24 mouse cellular contexts compared by ENCODE assay signal in the genomic region with DNA sequence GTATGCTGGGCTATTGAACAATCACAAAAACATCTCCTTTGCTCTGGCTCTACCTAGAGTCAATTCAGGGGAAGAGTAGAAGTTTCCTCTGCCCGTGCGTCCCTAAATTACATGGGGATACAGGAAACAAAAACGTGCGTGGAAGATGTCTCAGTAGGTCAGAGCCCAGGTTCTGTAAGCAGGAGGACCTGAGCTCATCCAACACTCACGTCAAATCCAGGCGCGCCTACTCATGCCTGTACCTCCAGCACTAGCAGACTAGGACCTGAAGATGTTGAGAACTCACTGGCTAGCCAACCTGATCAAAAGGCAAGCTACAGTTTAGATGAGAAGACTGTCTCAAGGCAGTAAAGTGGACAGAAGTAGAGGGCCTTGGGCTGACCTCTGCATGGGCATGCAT. TPM values are rescaled to one million over a fixed set of nuclear protein-coding genes. Genes with fewer than 3 reads are reported as not detected.
DNase-seq lines count a peak whose midpoint lies in the region; ATAC-seq and TF ChIP-seq lines count a peak whose summit lies in the region.
"Had no signal": no experiment of that assay in that cellular context is flagged by ENCODE, and none has a peak within 500 bp of the region (broad histone marks: within the 10 kb centered on the region; RNA-seq: fewer than 3 reads in every experiment).

No protein-coding gene starts in this region.

- H3K27me3 ChIP-seq in forebrain, embryonic 11.5 days (ENCODE audit: control insufficient read depth, insufficient read depth, low read length), result no peaks in the 10 kb centered on the region
- H3K27me3 ChIP-seq in forebrain, embryonic 15.5 days, result peaks cover 30% of the 10 kb centered on the region; the same call in 1 of the 2 replicates

- no peaks in the 10 kb centered on the region for H3K4me1 ChIP-seq in forebrain, embryonic 11.5 days (replicated peaks; ENCODE audit: control insufficient read depth, insufficient read depth, low read length)
- H3K4me1 ChIP-seq in forebrain, embryonic 15.5 days, result peaks cover 11% of the 10 kb centered on the region
- H3K4me1 ChIP-seq in lung, adult 2 months (ENCODE audit: control insufficient read depth, insufficient read depth, low read length), result 0 out of 2 replicates have a peak, but pooled peaks cover 5% of the 10 kb centered on the region
- H3K4me1 ChIP-seq: embryonic facial prominence, embryonic 12.5 days; limb, embryonic 13.5 days; liver, embryonic 12.5 days had no signal

- no peak for ATAC-seq in forebrain, embryonic 11.5 days (replicated peaks; ENCODE audit: low FRiP score)
- ATAC-seq in forebrain, embryonic 15.5 days (replicated peaks), result no peak
- ATAC-seq: intestine, postnatal 0 days; liver, embryonic 12.5 days had no signal

- no peaks in the 10 kb centered on the region for H3K9me3 ChIP-seq in forebrain, embryonic 11.5 days (ENCODE audit: control insufficient read depth, low read length)
- no peaks in the 10 kb centered on the region for H3K9me3 ChIP-seq in forebrain, embryonic 15.5 days
- H3K9me3 ChIP-seq: embryonic facial prominence, embryonic 12.5 days; G1E; limb, embryonic 13.5 days; liver, embryonic 12.5 days had no signal

- DNase-seq in forebrain, embryonic 11.5 days (ENCODE audit: low spot score), result peak; percentile 39
- peak; percentile 0 for DNase-seq in lung, adult 2 months
- DNase-seq in lung, postnatal 14 days, result no peak
- DNase-seq in testis, postnatal 10 days (ENCODE audit: low spot score), result peak; percentile 22
- DNase-seq in testis, postnatal 14 days (ENCODE audit: low spot score), result no peak
- no peak for DNase-seq in adrenal gland, postnatal 14 days
- DNase-seq: adrenal gland, adult 8-10 months; cerebellum, adult 8-10 months; gastrocnemius, postnatal 14 days; kidney, postnatal 14 days; lung, adult 18-20 months; lung, postnatal 10 days; retina, postnatal 1 day; right cerebral cortex, postnatal 25 days had no signal

- H3K27ac ChIP-seq in forebrain, embryonic 11.5 days (ENCODE audit: low read depth, low read length), result no peak overlapping the region
- no peak overlapping the region for H3K27ac ChIP-seq in forebrain, embryonic 15.5 days (replicated peaks)
- H3K27ac ChIP-seq: embryonic facial prominence, embryonic 12.5 days; hindbrain, embryonic 14.5 days; limb, embryonic 13.5 days; liver, embryonic 12.5 days had no signal

- no peak overlapping the region for H3K4me2 ChIP-seq in forebrain, embryonic 11.5 days (ENCODE audit: low read depth, low read length, severe bottlenecking)
- no peak overlapping the region for H3K4me2 ChIP-seq in forebrain, embryonic 15.5 days (replicated peaks)
- H3K4me2 ChIP-seq: embryonic facial prominence, embryonic 12.5 days; heart, embryonic 11.5 days; hindbrain, embryonic 14.5 days; limb, embryonic 13.5 days; liver, embryonic 12.5 days had no signal

- 92% methylated on average over 7 of the region's 7 CpGs for WGBS in forebrain, embryonic 11.5 days
- 94% methylated on average over 7 of the region's 7 CpGs for WGBS in forebrain, embryonic 15.5 days
- 89% methylated on average over 7 of the region's 7 CpGs for WGBS in lung, adult 2 months

- TF ChIP-seq CTCF in lung, adult 2 months (IDR thresholded peaks at IDR 0.05; ENCODE audit: insufficient read depth, low read length), result no peak

- H3K4me3 ChIP-seq in forebrain, embryonic 11.5 days (ENCODE audit: low read depth, low read length), result no peak overlapping the region
- no peak overlapping the region for H3K4me3 ChIP-seq in forebrain, embryonic 15.5 days
- H3K4me3 ChIP-seq in lung, adult 2 months (replicated peaks; ENCODE audit: extremely low read depth, low read depth, low read length), result no peak overlapping the region
- H3K4me3 ChIP-seq: embryonic facial prominence, embryonic 12.5 days; limb, embryonic 13.5 days; liver, embryonic 12.5 days had no signal

- TF ChIP-seq POLR2A in lung, adult 2 months (IDR thresholded peaks at IDR 0.05; ENCODE audit: borderline replicate concordance, extremely low read depth, low read depth, low read length), result no peak

- no peak overlapping the region for H3K9ac ChIP-seq in forebrain, embryonic 11.5 days (ENCODE audit: low read length)
- H3K9ac ChIP-seq in forebrain, embryonic 15.5 days (replicated peaks), result no peak overlapping the region
- H3K9ac ChIP-seq: embryonic facial prominence, embryonic 12.5 days; hindbrain, embryonic 14.5 days; limb, embryonic 13.5 days; liver, embryonic 12.5 days had no signal

- no peaks in the 10 kb centered on the region for H3K36me3 ChIP-seq in forebrain, embryonic 11.5 days (ENCODE audit: control insufficient read depth, insufficient read depth, low read length)
- H3K36me3 ChIP-seq in forebrain, embryonic 15.5 days, result no peaks in the 10 kb centered on the region
- H3K36me3 ChIP-seq: embryonic facial prominence, embryonic 12.5 days; G1E; limb, embryonic 13.5 days; liver, embryonic 12.5 days had no signal

RNA-seq across cellular contexts. Expression of a gene that starts 32.2 kb away (rescaled TPM):
- 1.1 and 1.9 TPM in 2 replicates for polyA plus RNA-seq in forebrain, embryonic 11.5 days (2014; fragmentation: Nextera tagmentation; extraction: Ambion mirVana)
- polyA plus RNA-seq in forebrain, embryonic 15.5 days (2015; fragmentation: Nextera tagmentation; extraction: Ambion mirVana), result 0.42 and 0.74 TPM in 2 replicates
- 5.1 and 5.5 TPM in 2 replicates for polyA plus RNA-seq in lung, adult 2 months (2012; rRNA removed)
- total RNA-seq in adrenal gland, postnatal 14 days (2021), result 14.4 and 20.7 TPM in 2 replicates
- total RNA-seq: granulocyte monocyte progenitor cell, adult 5-6 weeks; hematopoietic stem cell, adult 5-6 weeks had no signal
- polyA plus RNA-seq: G1E had no signal

Comparison
In these comparisons a context has a peak if more than half of its experiments do, and no peak if none do; other contexts are left out.
1. DNase-seq: peak in forebrain, embryonic 11.5 days (single experiment), lung, adult 2 months (single experiment) and testis, postnatal 10 days (single experiment); none in lung, postnatal 14 days (single experiment), testis, postnatal 14 days (single experiment) and adrenal gland, postnatal 14 days (single experiment).